Mouse (Mus musculus): ENCODE data around the gene Sppl2c. TPM values are rescaled to one million over a fixed set of nuclear protein-coding genes. Genes with fewer than 3 reads are reported as not detected.

Gene Sppl2c
- total and polyA plus RNA-seq, 3 experiments: not detected

DNA sequence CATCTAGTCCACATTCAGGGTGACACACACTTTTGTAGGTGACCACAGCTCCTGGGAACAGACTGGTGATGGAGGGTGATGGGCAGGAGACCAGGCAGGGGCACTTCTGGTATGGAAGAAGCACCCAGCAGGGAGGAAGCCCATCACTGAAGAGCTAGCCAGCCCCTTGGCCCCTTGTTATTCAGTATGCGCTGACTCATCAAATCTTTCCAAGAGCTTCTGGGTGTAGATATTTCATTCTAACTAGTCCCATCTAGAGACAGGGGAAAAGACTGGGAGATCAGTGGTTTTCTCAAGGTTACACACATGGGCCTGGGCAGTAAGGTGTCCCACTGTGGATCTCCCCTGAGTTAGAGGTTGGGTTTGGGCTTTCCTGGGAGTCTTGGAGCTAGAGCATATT is 41.2 kb upstream of the Sppl2c start:
- no peaks in the 10 kb centered on the region for H3K79me2 ChIP-seq (ENCODE audit: control insufficient read depth, insufficient read depth, low read length, poor library complexity)
- H3K9me3 ChIP-seq (replicated peaks; ENCODE audit: insufficient read depth, low read length): no peaks in the 10 kb centered on the region
- no peak overlapping the region for H3K9ac ChIP-seq (ENCODE audit: control insufficient read depth, low read depth, low read length, poor library complexity, severe bottlenecking)
- no peak overlapping the region for H3K27ac ChIP-seq (ENCODE audit: control insufficient read depth, low read depth, low read length)
- no peaks in the 10 kb centered on the region for H3K36me3 ChIP-seq (ENCODE audit: control insufficient read depth in 1 of 2, insufficient read depth in 2 of 2, low read length in 2 of 2)
- H3K27me3 ChIP-seq (ENCODE audit: control insufficient read depth in 1 of 2, insufficient read depth in 2 of 2, low read length in 2 of 2): peaks cover 4 to 7% of the 10 kb centered on the region in 2 experiments
- H3K4me3 ChIP-seq (ENCODE audit: control insufficient read depth in 1 of 2, insufficient read depth in 1 of 2, low read depth in 2 of 2, low read length in 2 of 2): no peak overlapping the region
- H3K4me1 ChIP-seq (ENCODE audit: control insufficient read depth in 1 of 2, insufficient read depth in 2 of 2, low read length in 2 of 2): no peaks in the 10 kb centered on the region
- no peak for TF ChIP-seq KAT2A (conservative IDR thresholded peaks at IDR 0.05; ENCODE audit: low read depth, low read length)
- no peak for TF ChIP-seq NELFE (IDR thresholded peaks at IDR 0.05; ENCODE audit: low read depth, low read length)
- TF ChIP-seq MAFK (IDR thresholded peaks at IDR 0.05; ENCODE audit: borderline replicate concordance, low read depth, low read length): peak; percentile 57
- no peak for TF ChIP-seq MAX (IDR thresholded peaks at IDR 0.05; ENCODE audit: low read length)
- DNase-seq (ENCODE audit: low read depth, low spot score): no peak

DNA sequence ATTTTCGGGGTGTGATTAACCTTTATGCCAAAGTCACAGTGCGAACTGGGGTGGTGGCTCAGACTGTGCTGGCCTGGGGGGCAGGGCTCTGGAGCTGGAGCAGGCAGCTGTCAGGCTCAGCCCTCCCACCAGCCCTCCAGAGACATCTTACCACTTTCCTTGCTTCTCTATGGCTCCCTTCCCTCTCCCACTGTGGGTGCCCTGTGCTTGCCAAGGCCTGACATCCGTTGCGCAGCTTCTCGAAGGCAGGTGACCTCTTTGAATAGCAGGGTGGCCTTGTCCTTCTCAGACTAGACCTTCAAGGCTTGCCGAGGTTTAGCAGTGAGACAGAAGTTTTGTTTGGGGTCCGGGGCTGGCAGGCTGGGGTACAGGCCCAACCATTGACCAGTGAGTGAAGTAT is 37.3 kb upstream of the Sppl2c start:
- H3K27ac ChIP-seq (ENCODE audit: control insufficient read depth, low read depth, low read length): no peak overlapping the region
- no peaks in the 10 kb centered on the region for H3K4me1 ChIP-seq (ENCODE audit: control insufficient read depth in 1 of 2, insufficient read depth in 2 of 2, low read length in 2 of 2)
- no peaks in the 10 kb centered on the region for H3K9me3 ChIP-seq (replicated peaks; ENCODE audit: insufficient read depth, low read length)
- no peaks in the 10 kb centered on the region for H3K79me2 ChIP-seq (ENCODE audit: control insufficient read depth, insufficient read depth, low read length, poor library complexity)
- DNase-seq (ENCODE audit: low read depth, low spot score): no peak
- no peak overlapping the region for H3K4me3 ChIP-seq (ENCODE audit: control insufficient read depth in 1 of 2, insufficient read depth in 1 of 2, low read depth in 2 of 2, low read length in 2 of 2)
- no peak overlapping the region for H3K9ac ChIP-seq (ENCODE audit: control insufficient read depth, low read depth, low read length, poor library complexity, severe bottlenecking)
- no peak for TF ChIP-seq ZC3H11A (IDR thresholded peaks at IDR 0.05; ENCODE audit: low read depth, low read length)
- no peak for TF ChIP-seq SIN3A (IDR thresholded peaks at IDR 0.05; ENCODE audit: low read length)
- TF ChIP-seq CTCF (IDR thresholded peaks at IDR 0.05 in 2 of 3, conservative IDR thresholded peaks at IDR 0.05 in 1 of 3; ENCODE audit: control insufficient read depth in 1 of 3, insufficient read depth in 1 of 3, low read depth in 2 of 3, low read length in 3 of 3, poor library complexity in 1 of 3, severe bottlenecking in 1 of 3): no peak
- TF ChIP-seq MXI1 (IDR thresholded peaks at IDR 0.05; ENCODE audit: low read depth, low read length): no peak
- no peak for TF ChIP-seq UBTF (IDR thresholded peaks at IDR 0.05; ENCODE audit: borderline replicate concordance, insufficient read depth, low read depth, low read length)
- TF ChIP-seq MAFK (IDR thresholded peaks at IDR 0.05; ENCODE audit: borderline replicate concordance, low read depth, low read length): no peak
- no peak for TF ChIP-seq NELFE (IDR thresholded peaks at IDR 0.05; ENCODE audit: low read depth, low read length)
- TF ChIP-seq CHD2 (IDR thresholded peaks at IDR 0.05; ENCODE audit: low read length): no peak
- TF ChIP-seq EP300 (IDR thresholded peaks at IDR 0.05; ENCODE audit: low read depth in 1 of 2, low read length in 2 of 2): no peak
- no peaks in the 10 kb centered on the region for H3K36me3 ChIP-seq (ENCODE audit: control insufficient read depth in 1 of 2, insufficient read depth in 2 of 2, low read length in 2 of 2)
- peaks cover 5 to 7% of the 10 kb centered on the region in 2 experiments for H3K27me3 ChIP-seq (ENCODE audit: control insufficient read depth in 1 of 2, insufficient read depth in 2 of 2, low read length in 2 of 2)

DNA sequence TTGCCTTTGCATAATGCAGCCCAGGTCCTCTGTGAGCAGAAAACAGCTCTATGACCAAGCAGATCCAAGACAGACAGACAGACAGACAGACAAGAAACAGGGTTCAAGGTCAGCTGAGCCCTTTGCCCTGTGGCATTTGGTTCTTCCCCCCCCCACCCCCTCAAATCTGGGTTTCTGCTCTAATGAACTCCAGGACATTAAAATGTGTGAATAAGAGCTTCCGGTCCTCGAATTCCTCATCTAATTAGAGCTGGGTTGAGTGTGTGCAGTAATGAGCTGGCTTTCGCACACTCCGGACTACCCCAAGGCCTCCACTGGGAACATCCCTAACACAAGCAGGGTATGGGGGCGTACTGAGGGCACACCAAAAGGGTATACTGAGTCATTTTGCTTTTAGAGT is 35.2 kb upstream of the Sppl2c start:
- Histone ChIP-seq H3K4me3 (ENCODE audit: control insufficient read depth in 1 of 2, insufficient read depth in 1 of 2, low read depth in 2 of 2, low read length in 2 of 2) (no peak overlapping the region), H3K27ac (ENCODE audit: control insufficient read depth, low read depth, low read length) (no peak overlapping the region), H3K9ac (ENCODE audit: control insufficient read depth, low read depth, low read length, poor library complexity, severe bottlenecking) (no peak overlapping the region), H3K4me1 (ENCODE audit: control insufficient read depth in 1 of 2, insufficient read depth in 2 of 2, low read length in 2 of 2) (no peaks in the 10 kb centered on the region), H3K79me2 (ENCODE audit: control insufficient read depth, insufficient read depth, low read length, poor library complexity) (no peaks in the 10 kb centered on the region), H3K27me3 (ENCODE audit: control insufficient read depth in 1 of 2, insufficient read depth in 2 of 2, low read length in 2 of 2) (peaks cover 5 to 7% of the 10 kb centered on the region in 2 experiments), H3K9me3 (replicated peaks; ENCODE audit: insufficient read depth, low read length) (no peaks in the 10 kb centered on the region), H3K36me3 (ENCODE audit: control insufficient read depth in 1 of 2, insufficient read depth in 2 of 2, low read length in 2 of 2) (no peaks in the 10 kb centered on the region)
- TF ChIP-seq NELFE (IDR thresholded peaks at IDR 0.05; ENCODE audit: low read depth, low read length): no peak
- TF ChIP-seq KAT2A (conservative IDR thresholded peaks at IDR 0.05; ENCODE audit: low read depth, low read length): no peak
- no peak for TF ChIP-seq SMC3 (IDR thresholded peaks at IDR 0.05; ENCODE audit: low read depth, low read length)
- no peak for TF ChIP-seq MAFK (IDR thresholded peaks at IDR 0.05; ENCODE audit: borderline replicate concordance, low read depth, low read length)
- no peak for TF ChIP-seq ETS1 (IDR thresholded peaks at IDR 0.05; ENCODE audit: low read depth, low read length)
- TF ChIP-seq POLR2A (IDR thresholded peaks at IDR 0.05; ENCODE audit: control insufficient read depth in 1 of 2, insufficient read depth in 1 of 2, low read depth in 1 of 2, low read length in 2 of 2, poor library complexity in 1 of 2): no peak
- TF ChIP-seq CHD1 (IDR thresholded peaks at IDR 0.05; ENCODE audit: low read depth, low read length): no peak
- no peak for TF ChIP-seq GABPA (IDR thresholded peaks at IDR 0.05; ENCODE audit: low read depth, low read length)
- no peak for TF ChIP-seq NRF1 (IDR thresholded peaks at IDR 0.05; ENCODE audit: insufficient read depth, low read depth, low read length, poor library complexity, severe bottlenecking)
- no peak for TF ChIP-seq SIN3A (IDR thresholded peaks at IDR 0.05; ENCODE audit: low read length)
- TF ChIP-seq TAL1 (IDR thresholded peaks at IDR 0.05; ENCODE audit: low read length): no peak
- TF ChIP-seq CHD2 (IDR thresholded peaks at IDR 0.05; ENCODE audit: low read length): no peak
- DNase-seq (ENCODE audit: low read depth, low spot score): no peak

All from MEL (cell line).